Mouse (Mus musculus): ENCODE data around the gene Fam187a. TPM values are rescaled to one million over a fixed set of nuclear protein-coding genes. Genes with fewer than 3 reads are reported as not detected.

Fam187a gene
- not detected for polyA plus RNA-seq (2015; fragmentation: Illumina TruSeq; extraction: RNeasy Lipid Tissue Mini Kit (QIAGEN cat#74804); ENCODE audit: insufficient read depth, low read depth, low replicate concordance)

DNA sequence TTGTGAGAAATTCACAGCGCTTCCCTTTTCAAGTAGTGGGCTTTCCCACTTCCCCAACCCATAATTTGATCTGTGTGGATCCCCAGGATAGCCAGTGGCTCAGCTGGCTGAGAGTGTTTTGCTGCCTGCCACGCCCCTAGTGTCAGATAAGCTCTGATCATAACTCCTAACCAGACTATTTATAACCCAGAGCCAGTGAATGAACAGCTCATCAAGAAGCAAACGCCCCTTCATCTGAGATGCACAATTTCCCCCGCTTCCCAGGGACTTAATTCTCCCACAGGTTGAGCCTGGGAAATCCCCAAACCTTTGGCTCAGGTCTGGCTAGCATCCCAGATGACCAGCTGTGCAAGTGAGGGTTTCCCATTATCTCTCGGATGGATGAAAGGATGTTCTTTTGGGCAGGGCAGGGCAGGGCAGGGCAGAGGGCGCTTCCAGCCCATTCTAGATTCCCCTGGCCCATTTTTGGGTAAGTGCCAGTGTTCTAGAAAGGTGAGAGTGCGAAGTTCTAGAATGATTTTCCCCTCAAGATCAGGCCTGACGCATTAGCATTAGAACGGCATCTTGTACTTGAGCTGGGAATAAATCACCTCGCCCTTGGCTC is at the start of gene Fam187a:
Fam187a (plus strand) TSS at position 554 of the 604 bp plus-strand sequence.

DNA sequence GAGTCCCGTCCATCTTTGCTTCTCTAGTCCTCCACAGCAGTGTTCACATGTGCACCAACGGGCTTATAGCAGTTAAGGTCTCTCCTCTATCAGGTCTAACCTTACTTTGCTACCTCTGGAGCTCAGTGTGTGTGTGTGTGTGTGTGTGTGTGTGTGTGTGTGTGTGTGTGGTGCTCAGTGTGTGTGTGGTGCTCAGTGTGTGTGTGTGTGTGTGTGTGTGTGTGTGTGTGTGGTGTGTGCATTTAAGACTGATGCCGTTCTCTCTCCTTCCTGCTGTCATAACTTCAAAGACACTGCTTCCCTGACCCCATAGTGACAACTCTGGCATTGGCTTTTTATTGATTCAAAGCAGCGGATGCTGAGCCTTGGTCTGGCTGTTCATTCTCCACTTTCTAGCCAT is 49.4 kb upstream of the Fam187a start, which contains the start of gene Higd1b:
Higd1b (plus strand) TSS at position 301 of the 400 bp plus-strand sequence.

GRCm38 (mm10) chr11:102880585-102881313 is 4.2 kb upstream of the Fam187a start, which contains the start of the genes Eftud2 and Ccdc103:
TSS of gene Eftud2 (minus strand) at chr11:102880985.
TSS of gene Ccdc103 (plus strand) at chr11:102881204.

DNA sequence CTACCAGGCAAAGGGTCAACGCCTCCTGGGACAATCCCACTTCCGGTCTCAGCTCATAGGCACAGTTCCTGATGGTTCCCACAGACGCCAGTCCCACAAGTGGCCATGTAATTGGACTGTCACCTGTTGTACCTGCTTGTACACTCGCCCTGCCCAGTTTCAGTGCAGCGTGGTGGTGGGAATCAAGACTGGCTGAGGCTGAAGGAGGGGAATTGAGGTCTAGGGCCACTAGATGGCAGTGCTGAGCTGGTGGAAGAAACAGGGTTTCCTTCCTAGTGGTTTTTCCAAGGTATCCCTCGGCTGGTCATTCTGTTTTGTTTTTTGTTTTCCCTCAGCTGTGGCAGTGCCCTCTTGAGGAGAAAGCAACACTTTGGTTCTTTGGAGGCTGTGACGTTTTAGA is 15.8 kb downstream of the Fam187a start, which contains the start of gene Gfap:
Gfap (minus strand) TSS at position 150 of the 400 bp plus-strand sequence.

DNA sequence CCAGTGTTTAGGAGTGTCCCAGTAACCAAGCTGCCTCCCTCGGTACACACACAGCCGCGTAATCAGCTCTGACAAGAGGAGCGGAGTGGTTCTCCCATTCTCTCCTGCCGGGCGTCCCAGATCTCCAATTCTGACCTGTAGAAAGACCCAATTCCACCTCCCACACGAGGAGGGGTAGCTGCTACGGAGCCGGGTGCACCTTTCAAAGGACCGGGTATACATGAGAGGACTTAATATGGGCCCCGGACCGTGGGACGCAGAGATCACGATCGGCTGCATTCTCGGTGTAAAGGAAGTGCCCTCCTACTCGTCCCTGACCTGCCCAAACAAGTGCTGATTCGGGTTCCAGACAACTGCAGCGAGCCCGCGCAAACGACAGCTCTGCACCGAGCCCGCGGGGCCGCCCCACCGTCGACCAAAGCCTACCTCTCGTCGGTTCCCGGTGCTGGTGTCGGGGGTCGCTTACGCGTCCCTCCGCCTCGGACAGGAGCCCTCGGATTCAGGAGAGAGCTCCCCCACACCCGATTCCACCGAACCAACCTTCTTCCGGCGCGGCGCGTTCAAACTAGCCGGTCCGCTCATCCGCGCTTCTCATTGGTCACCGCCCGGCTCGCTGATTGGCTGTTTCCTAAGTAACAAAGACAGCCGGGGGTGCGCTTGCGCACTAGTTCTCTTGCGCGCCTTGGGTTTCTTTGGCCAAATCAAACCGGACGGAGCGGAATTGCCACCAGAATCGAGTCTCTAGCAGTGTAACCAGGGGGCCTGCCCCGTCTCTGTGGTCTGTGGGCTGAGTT is 39.8 kb downstream of the Fam187a start, which contains the start of gene Kif18b:
Kif18b (minus strand) TSS at position 568 of the 794 bp plus-strand sequence.

Other genes with a start within 250 kb of the Fam187a start
- not detected for gene Meioc, start 221.5 kb upstream of the Fam187a start, polyA plus RNA-seq (2015; fragmentation: Illumina TruSeq; extraction: RNeasy Lipid Tissue Mini Kit (QIAGEN cat#74804); ENCODE audit: insufficient read depth, low read depth, low replicate concordance)
- 4.7 TPM for gene Ccdc43, start 187.4 kb upstream of the Fam187a start, polyA plus RNA-seq (2015; fragmentation: Illumina TruSeq; extraction: RNeasy Lipid Tissue Mini Kit (QIAGEN cat#74804); ENCODE audit: insufficient read depth, low read depth, low replicate concordance)
- 2.2 TPM for gene Adam11, start 123.7 kb upstream of the Fam187a start, polyA plus RNA-seq (2015; fragmentation: Illumina TruSeq; extraction: RNeasy Lipid Tissue Mini Kit (QIAGEN cat#74804); ENCODE audit: insufficient read depth, low read depth, low replicate concordance)
- gene Gjc1, start 65.5 kb upstream of the Fam187a start, polyA plus RNA-seq (2015; fragmentation: Illumina TruSeq; extraction: RNeasy Lipid Tissue Mini Kit (QIAGEN cat#74804); ENCODE audit: insufficient read depth, low read depth, low replicate concordance): 3.2 TPM
- 4.0 TPM for gene Higd1b, start 49.3 kb upstream of the Fam187a start, polyA plus RNA-seq (2015; fragmentation: Illumina TruSeq; extraction: RNeasy Lipid Tissue Mini Kit (QIAGEN cat#74804); ENCODE audit: insufficient read depth, low read depth, low replicate concordance)
- gene Eftud2, start 4.2 kb upstream of the Fam187a start, polyA plus RNA-seq (2015; fragmentation: Illumina TruSeq; extraction: RNeasy Lipid Tissue Mini Kit (QIAGEN cat#74804); ENCODE audit: insufficient read depth, low read depth, low replicate concordance): 18.6 TPM
- not detected for gene Ccdc103, start 4.0 kb upstream of the Fam187a start, polyA plus RNA-seq (2015; fragmentation: Illumina TruSeq; extraction: RNeasy Lipid Tissue Mini Kit (QIAGEN cat#74804); ENCODE audit: insufficient read depth, low read depth, low replicate concordance)
- not detected for gene Gfap, start 15.7 kb downstream of the Fam187a start, polyA plus RNA-seq (2015; fragmentation: Illumina TruSeq; extraction: RNeasy Lipid Tissue Mini Kit (QIAGEN cat#74804); ENCODE audit: insufficient read depth, low read depth, low replicate concordance)
- gene Kif18b, start 40.0 kb downstream of the Fam187a start, polyA plus RNA-seq (2015; fragmentation: Illumina TruSeq; extraction: RNeasy Lipid Tissue Mini Kit (QIAGEN cat#74804); ENCODE audit: insufficient read depth, low read depth, low replicate concordance): not detected
- not detected for gene C1ql1, start 61.5 kb downstream of the Fam187a start, polyA plus RNA-seq (2015; fragmentation: Illumina TruSeq; extraction: RNeasy Lipid Tissue Mini Kit (QIAGEN cat#74804); ENCODE audit: insufficient read depth, low read depth, low replicate concordance)
- 7.1 TPM for gene Nmt1, start 143.0 kb downstream of the Fam187a start, polyA plus RNA-seq (2015; fragmentation: Illumina TruSeq; extraction: RNeasy Lipid Tissue Mini Kit (QIAGEN cat#74804); ENCODE audit: insufficient read depth, low read depth, low replicate concordance)
- gene Dcakd, start 143.2 kb downstream of the Fam187a start, polyA plus RNA-seq (2015; fragmentation: Illumina TruSeq; extraction: RNeasy Lipid Tissue Mini Kit (QIAGEN cat#74804); ENCODE audit: insufficient read depth, low read depth, low replicate concordance): 9.6 TPM
- 5.5 TPM for gene Plcd3, start 216.5 kb downstream of the Fam187a start, polyA plus RNA-seq (2015; fragmentation: Illumina TruSeq; extraction: RNeasy Lipid Tissue Mini Kit (QIAGEN cat#74804); ENCODE audit: insufficient read depth, low read depth, low replicate concordance)
- gene Acbd4, start 216.5 kb downstream of the Fam187a start, polyA plus RNA-seq (2015; fragmentation: Illumina TruSeq; extraction: RNeasy Lipid Tissue Mini Kit (QIAGEN cat#74804); ENCODE audit: insufficient read depth, low read depth, low replicate concordance): 23.8 TPM
- gene Hexim1, start 231.1 kb downstream of the Fam187a start, polyA plus RNA-seq (2015; fragmentation: Illumina TruSeq; extraction: RNeasy Lipid Tissue Mini Kit (QIAGEN cat#74804); ENCODE audit: insufficient read depth, low read depth, low replicate concordance): 6.8 TPM
- 2.3 TPM for gene Hexim2, start 247.3 kb downstream of the Fam187a start, polyA plus RNA-seq (2015; fragmentation: Illumina TruSeq; extraction: RNeasy Lipid Tissue Mini Kit (QIAGEN cat#74804); ENCODE audit: insufficient read depth, low read depth, low replicate concordance)

All from pancreas, adult 10 weeks (tissue).